Mouse (Mus musculus) fibroblast of lung, adult 2 months (primary cell): Measurements from ENCODE around the gene Nxph4.

ENCODE experiments used
- DNase-seq: peaks from one replicate; pipeline ENCODE4 v3.0.0-alpha.2; 2011; ENCODE audit warnings: low read depth

The Nxph4 gene

DNA sequence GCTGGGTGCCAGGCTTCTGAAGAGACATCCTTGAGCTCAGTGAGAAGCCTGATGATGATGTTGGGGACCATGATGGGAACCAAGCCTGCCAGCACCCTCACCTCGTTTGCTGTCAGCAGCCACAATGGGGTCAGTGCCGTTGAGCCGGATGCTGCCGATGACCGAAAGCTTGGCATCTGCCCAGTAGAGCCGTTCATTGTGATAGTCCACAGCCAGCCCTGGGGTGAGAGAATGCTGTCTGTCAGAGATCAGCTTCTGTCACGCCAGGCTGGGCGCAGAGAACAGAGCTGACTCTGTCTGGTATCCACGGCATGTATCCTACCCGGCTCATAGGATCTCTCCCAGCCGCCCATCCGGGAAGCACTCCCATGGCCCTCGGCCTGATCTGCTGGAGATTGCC, 7.7 kb upstream of the Nxph4 start:
- no peak for DNase-seq

GRCm38 (mm10) chr10:127541510-127541909, 7.2 kb upstream of the Nxph4 start:
- no peak for DNase-seq

- DNase-seq, result no peak
These were observed 3.7 kb upstream of the Nxph4 start for GRCm38 (mm10) chr10:127537854-127538583.

- no peak for DNase-seq
These were observed 2.4 kb upstream of the Nxph4 start for GRCm38 (mm10) chr10:127536586-127537314.

DNA sequence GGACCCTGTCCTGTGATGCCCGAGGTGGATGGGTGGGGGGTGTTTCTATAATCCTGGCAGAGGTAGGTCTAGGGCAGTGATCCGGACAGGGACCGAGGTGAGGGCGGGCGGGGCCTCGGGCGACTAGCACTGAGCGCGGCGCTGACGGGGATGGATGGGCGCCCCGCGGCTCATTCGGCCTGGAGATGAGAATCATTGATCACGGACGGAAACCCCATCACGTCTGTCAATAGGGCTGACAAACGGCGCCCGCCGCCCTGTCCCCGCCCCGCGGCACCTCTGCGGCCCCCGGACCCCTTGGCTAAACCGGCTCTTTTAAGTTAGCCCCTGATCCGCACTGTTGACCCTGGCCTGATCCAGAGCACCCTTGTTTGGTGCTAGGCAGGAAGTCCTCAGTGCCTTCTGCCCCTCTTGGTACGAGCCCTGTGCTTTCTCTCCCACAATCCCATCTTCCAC, 598 bp upstream of the Nxph4 start:
- DNase-seq, result no peak

- no peak for DNase-seq
These were observed 2.8 kb downstream of the Nxph4 start for GRCm38 (mm10) chr10:127531548-127531947.

- DNase-seq, result no peak
These were observed 3.4 kb downstream of the Nxph4 start for GRCm38 (mm10) chr10:127530945-127531344.

DNA sequence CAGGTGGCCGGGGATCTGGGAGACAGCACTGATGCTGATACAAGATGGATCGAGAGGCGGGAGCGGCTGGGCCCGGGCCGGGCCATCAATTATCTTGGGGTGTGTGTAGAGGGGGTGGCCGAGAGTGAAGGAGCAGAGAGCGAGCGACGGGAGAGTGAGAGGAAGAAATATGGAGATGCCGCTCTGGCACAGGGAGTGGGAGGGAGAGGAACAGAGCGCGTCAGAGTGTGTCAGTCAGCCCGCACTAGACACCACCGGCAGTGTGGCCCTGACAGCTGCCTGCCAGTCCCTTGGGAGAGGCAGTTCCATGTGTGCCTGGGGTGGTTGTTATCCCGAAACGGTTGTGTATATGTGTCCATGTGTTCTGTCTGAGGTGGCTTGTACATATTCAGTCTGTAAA, 6.9 kb downstream of the Nxph4 start:
- no peak for DNase-seq

- DNase-seq, result no peak
These were observed 7.7 kb downstream of the Nxph4 start for GRCm38 (mm10) chr10:127526681-127527080.

DNA sequence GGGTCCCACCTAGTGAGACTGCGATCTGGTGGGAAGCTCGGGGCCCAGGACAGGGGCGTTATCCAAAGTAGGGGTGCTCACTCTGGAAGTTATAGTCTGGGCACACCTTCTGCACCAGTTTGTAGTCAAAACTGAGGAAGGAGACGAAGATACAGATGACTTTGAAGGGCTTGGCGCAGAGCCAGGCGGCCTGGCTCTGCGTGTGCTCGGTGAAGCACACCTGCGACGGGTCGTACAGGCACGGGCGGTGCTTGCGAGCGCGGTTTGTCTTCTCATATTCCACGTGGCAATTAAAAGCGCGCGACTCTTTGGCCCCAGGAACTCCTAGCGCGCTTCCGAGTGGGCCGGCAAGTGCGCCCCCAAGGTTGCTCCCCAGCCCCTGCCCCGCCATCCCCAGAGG, 8.3 kb downstream of the Nxph4 start:
- DNase-seq, result no peak

DNA sequence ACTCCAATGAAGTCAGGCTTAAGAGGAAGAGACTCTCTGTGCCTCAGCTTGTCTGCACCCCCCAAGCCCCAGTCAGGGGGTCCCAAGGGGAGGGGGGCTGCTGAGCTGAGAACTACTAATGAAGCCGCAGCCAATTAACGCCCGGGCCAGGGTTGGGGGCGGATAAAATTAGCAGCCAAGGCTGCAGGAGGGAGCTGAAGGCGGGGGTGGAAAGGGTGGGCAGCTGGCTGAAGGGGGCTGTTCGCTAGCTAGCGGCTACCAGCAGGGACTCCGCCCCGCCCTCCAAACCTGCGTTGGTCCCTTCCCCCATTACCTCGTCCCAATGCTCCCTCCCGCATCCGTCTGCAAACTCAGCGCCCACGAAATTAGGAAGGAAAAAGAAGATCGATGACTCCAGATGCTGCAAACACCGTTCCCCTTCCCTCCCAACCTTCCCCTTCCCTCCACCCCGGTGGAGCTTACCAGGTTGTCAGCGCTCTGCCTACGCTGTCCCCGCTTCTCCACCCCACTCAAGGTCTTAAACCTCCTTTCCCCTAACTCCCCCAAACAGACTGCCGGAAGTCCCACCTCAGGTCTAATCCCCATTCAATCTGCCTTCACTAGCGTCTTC, 9.6 kb downstream of the Nxph4 start:
- DNase-seq, result no peak

- peak; percentile 83 for DNase-seq
These were observed 12.2 kb downstream of the Nxph4 start, which contains the start of gene Shmt2 for GRCm38 (mm10) chr10:127522088-127522581. Gene Shmt2 (minus strand): TSS chr10:127522444.

- DNase-seq, result no peak
These were observed 12.7 kb downstream of the Nxph4 start for GRCm38 (mm10) chr10:127521611-127522080.

DNA sequence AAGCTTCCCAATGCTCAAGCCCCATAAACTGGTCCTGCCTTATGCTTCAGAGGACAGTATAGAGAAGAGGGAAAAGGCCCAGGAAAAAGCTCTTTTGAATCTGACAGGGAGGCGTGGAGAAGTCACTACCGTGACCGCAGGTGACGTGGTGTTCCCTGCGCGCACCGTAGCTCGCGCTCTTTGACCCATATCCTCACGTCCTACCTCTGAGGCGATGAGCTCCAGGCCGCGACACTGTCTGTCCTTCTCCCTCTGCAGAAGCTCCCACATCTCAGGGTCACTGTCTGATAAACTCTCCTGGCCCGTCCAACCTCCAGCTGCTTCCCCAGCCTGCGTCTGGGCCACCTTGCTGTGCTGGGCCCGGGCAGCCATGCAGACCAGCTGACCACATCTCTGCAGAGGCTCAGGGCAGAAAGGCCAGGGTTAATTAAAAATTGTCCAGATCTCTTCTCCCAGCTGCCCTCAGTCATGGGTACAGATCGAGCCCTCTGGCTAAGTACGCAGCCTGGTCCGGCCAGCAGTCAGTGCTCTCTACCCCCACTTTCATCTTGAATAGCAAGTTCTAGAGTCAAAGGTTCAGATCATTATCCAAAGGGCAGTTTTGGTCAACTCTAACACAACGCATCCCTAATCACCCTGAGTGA, 13.5 kb downstream of the Nxph4 start:
- no peak for DNase-seq

- no peak for DNase-seq
These were observed 14.3 kb downstream of the Nxph4 start for GRCm38 (mm10) chr10:127519903-127520713.

- DNase-seq, result no peak
These were observed 15.2 kb downstream of the Nxph4 start for GRCm38 (mm10) chr10:127519041-127519701.

DNA sequence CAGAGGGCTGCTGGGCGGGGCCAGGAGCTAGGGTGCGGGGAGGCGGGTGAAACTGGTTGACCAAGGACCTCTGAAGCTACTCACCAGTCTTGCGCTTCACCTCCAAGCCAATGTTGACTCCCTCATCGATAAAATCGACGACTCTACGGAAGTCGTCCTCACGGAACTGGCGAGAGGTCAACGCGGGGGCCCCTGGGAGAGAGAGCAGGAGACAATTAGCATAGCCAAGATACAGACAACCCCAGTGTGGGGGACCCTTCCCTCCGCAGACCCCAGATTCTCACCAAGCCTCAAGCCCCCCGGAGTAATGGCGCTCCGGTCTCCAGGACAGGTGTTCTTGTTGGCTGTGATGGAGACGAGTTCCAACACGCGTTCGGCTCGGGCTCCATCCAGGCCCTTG, 16.4 kb downstream of the Nxph4 start:
- no peak for DNase-seq

DNA sequence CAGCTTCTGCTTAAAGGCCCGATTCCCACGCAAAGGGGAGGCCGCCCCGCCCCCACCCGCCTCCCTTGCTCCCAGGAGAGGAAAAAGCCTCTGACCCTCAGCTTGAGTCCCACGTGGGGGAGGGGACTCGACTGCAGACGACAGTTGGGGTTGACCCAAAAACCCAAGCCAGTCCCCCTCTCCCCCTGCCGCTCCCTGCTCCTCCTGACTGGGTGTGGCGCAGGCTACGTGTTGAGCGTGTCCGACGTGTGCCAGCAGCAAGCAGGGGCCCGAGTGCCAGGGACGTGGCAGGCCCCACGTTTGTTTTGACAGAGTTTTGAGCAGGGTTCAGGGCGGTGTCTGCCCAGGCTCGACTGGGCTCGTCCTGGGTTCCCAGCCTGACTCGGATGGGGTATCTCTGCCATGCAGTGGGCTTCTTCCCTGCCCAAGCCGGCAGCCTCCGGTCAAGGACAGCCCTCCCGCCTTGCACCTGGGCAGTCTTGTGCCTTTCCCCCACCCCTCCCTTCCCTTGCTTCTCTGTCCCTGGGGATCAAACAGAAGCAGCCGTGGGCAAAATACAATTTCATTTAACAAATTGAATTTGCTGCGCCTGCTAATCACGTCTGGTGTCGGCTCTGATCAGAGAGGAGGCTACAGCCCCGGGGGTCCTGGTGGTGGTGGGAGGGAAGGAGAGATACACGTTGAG, 17.6 kb downstream of the Nxph4 start:
- no peak for DNase-seq

- DNase-seq, result no peak
These were observed 18.3 kb downstream of the Nxph4 start for GRCm38 (mm10) chr10:127515983-127516459.
